Mouse (Mus musculus): ENCODE measurements around the gene Olfr31. TPM values are rescaled to one million over a fixed set of nuclear protein-coding genes. Genes with fewer than 3 reads are reported as not detected.

Gene Olfr31
- total RNA-seq, 2 experiments from 2014 or later, result not detected

DNA sequence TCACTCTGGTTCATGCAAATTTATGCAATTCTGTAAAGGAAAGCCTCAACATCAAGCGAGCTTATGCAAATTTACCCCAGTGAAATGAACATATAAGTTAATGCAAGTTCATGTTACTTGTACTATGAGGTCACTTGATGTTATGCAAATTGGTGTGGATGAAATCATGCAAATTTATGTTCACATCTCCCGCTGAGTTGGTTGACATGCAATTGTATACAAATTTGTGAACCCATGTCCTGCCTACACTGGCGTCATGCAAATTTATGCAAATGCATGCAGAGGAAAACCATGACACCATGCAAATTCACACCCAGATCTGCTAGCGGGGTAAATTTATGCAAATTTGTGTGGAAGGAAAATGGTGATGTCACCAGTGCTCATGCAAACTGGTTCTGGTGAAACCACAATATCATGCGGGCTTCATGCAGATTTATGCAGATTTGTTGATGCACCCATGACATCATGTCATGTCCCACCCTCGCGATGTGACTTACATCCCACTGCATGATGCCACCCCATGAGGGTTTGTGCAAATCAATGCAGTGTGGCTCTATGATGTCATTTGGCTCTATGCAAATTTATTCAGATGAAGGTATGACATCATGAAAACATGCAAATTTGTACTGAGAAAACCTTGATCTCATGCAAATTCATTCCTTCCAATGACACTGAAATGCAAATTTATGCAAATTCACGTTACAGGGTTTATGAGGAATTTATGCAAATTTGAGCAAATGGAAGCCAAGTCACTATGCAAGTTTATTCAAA, 31.3 kb downstream of the Olfr31 start:
- DNase-seq (ENCODE audit: low spot score in 2 of 2), result no peak

DNA sequence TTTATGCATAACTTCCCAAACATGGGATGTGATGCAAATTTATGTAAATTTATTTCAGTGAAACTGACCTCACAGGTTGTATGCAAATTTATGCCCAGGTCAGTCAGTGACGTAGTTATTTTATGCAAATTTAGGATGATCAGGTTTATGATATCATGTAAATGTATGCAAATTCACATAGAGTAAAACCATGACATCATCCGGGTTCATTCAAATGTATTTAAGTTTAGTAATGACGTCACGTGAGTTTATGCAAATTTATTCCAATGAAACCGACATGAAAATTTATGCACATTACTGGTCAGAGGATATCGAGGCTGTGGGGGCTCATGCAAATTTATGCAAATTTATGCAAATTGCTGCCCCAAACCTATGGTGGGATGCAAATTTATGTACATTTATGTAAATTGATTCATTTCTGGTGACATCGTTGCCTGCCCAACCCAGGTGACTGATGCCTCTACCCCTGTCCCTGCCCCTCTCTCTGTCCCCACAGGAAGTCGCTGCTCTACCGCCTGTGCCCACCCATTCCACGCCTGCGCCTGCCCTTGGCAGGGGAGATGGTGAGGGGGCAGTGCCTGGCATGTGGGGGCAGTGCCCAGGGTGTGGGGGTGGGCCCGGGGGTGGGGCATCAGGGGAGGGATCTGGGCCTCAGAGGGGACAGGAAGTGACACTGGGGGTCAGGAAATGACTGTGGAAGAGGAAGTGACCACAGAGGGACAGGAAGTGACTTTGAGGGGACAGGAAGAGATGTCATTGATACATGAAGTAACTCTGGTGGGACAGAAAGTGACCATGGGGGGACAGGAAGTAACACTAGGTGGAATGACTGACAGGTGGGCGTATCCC, 32.1 kb downstream of the Olfr31 start:
- DNase-seq (ENCODE audit: low spot score in 2 of 2), result no peak

GRCm38 (mm10) chr14:14355360-14355646, 32.7 kb downstream of the Olfr31 start:
- DNase-seq (ENCODE audit: low spot score in 2 of 2), result no peak

Other genes with a start within 250 kb of the Olfr31 start
- 100 to 1,000 TPM; 109 to 127 TPM for gene Psmd6, start 201.8 kb upstream of the Olfr31 start, total RNA-seq (2021)
- not detected for gene Olfr720, start 136.0 kb upstream of the Olfr31 start, total RNA-seq (2021)
- gene Il3ra, start 23.4 kb downstream of the Olfr31 start, total RNA-seq (2021), result 1 to 10 TPM; 5.6 to 8.0 TPM
- not detected for gene Olfr721-ps1, start 78.5 kb downstream of the Olfr31 start, total RNA-seq (2021)